Mouse (Mus musculus) neural tube, embryonic 12.5 days (tissue): ENCODE data around the gene Dmap1. TPM values are rescaled to one million over a fixed set of nuclear protein-coding genes. Genes with fewer than 3 reads are reported as not detected.

ENCODE experiments used
- ATAC-seq: fragments of 200-750 bp; cut with Nextera tagmentation; 2 replicates; pipeline ENCODE4 v1.8.0; 2017; ENCODE audit warnings: low read depth, mild to moderate bottlenecking, moderate TSS enrichment, moderate library complexity; ENCODE audit not compliant: low FRiP score
- H3K27ac ChIP-seq: fragments of 300-500 bp; sonication (generic); 2 replicates; pipeline ENCODE4 v1.5.1; 2016
- H3K27me3 ChIP-seq: fragments of 300-500 bp; sonication (generic); replicated peaks from 2 replicates; pipeline ENCODE4 v1.6.1; 2016; ENCODE audit warnings: mild to moderate bottlenecking
- H3K36me3 ChIP-seq: fragments of 300-500 bp; sonication (generic); 2 replicates; pipeline ENCODE4 v1.6.1; 2016; ENCODE audit warnings: mild to moderate bottlenecking
- H3K4me1 ChIP-seq: fragments of 300-500 bp; sonication (generic); 2 replicates; pipeline ENCODE4 v1.6.1; 2016
- H3K4me2 ChIP-seq: fragments of 300-500 bp; sonication (generic); replicated peaks from 2 replicates; pipeline ENCODE4 v1.6.1; 2016; ENCODE audit warnings: mild to moderate bottlenecking
- H3K4me3 ChIP-seq: fragments of 300-500 bp; sonication (generic); 2 replicates; pipeline ENCODE4 v1.5.1; 2016
- H3K9ac ChIP-seq: fragments of 300-500 bp; sonication (generic); 2 replicates; pipeline ENCODE4 v1.6.1; 2016; ENCODE audit warnings: mild to moderate bottlenecking
- H3K9me3 ChIP-seq: fragments of 300-500 bp; sonication (generic); 2 replicates; pipeline ENCODE4 v1.6.1; 2016; ENCODE audit warnings: mild to moderate bottlenecking
- WGBS: fragments of 180-500 bp; shearing (Covaris S2); methylation state at CpG from one replicate; pipeline ENCODE4 v1.1.7; 2016; 5-methylcytosine and 5-hydroxymethylcytosine counted together
- polyA plus RNA-seq: library from polyadenylated mRNA; unstranded; fragments of >200 nt; fragmentation: Nextera tagmentation; extraction: Ambion mirVana; gene quantifications from 2 replicates; pipeline ENCODE4 v1.2.1, GENCODE M21; 2016

Gene Dmap1
- polyA plus RNA-seq: 66.3 and 77.5 TPM in 2 replicates

GRCm38 (mm10) chr4:117681931-117682461 is at the start of gene Dmap1:
Gene Dmap1 (minus strand): TSS chr4:117682273.
- H3K9ac ChIP-seq: peak within 1 kb of the TSS; percentile 74
- ATAC-seq: peak; percentile 81
- no peaks in the 10 kb centered on the region for H3K27me3 ChIP-seq
- H3K4me2 ChIP-seq: peak within 1 kb of the TSS; percentile 95
- H3K4me1 ChIP-seq: peaks cover 12% of the 10 kb centered on the region
- H3K27ac ChIP-seq: no peak within 1 kb of the TSS
- 1% methylated on average over 33 of the region's 33 CpGs for WGBS
- no peaks in the 10 kb centered on the region for H3K9me3 ChIP-seq
- H3K4me3 ChIP-seq: peak within 1 kb of the TSS; percentile 84
- peaks cover 28% of the 10 kb centered on the region for H3K36me3 ChIP-seq

GRCm38 (mm10) chr4:117724112-117724511 is 42.0 kb upstream of the Dmap1 start, which contains the start of gene Gm12845:
Gene Gm12845 (plus strand): TSS chr4:117724412.
- H3K4me1 ChIP-seq: no peaks in the 10 kb centered on the region
- 85% methylated on average over 1 of the region's 1 CpGs for WGBS
- no peaks in the 10 kb centered on the region for H3K27me3 ChIP-seq
- no peak within 1 kb of the TSS for H3K27ac ChIP-seq
- no peak within 1 kb of the TSS for H3K4me3 ChIP-seq
- no peaks in the 10 kb centered on the region for H3K9me3 ChIP-seq
- no peak for ATAC-seq
- H3K9ac ChIP-seq: no peak within 1 kb of the TSS
- H3K36me3 ChIP-seq: no peaks in the 10 kb centered on the region
- H3K4me2 ChIP-seq: no peak within 1 kb of the TSS

- H3K4me1 ChIP-seq: no peaks in the 10 kb centered on the region
- H3K9me3 ChIP-seq: no peaks in the 10 kb centered on the region
- WGBS: 85% methylated on average over 6 of the region's 6 CpGs
- no peak overlapping the region for H3K4me2 ChIP-seq
- no peak overlapping the region for H3K9ac ChIP-seq
- no peak overlapping the region for H3K4me3 ChIP-seq
- H3K27me3 ChIP-seq: no peaks in the 10 kb centered on the region
- H3K27ac ChIP-seq: no peak overlapping the region
- ATAC-seq: no peak
- no peaks in the 10 kb centered on the region for H3K36me3 ChIP-seq
Measured at GRCm38 (mm10) chr4:117713303-117714098, 31.4 kb upstream of the Dmap1 start.

- H3K9ac ChIP-seq: no peak overlapping the region
- 86% methylated on average over 3 of the region's 3 CpGs for WGBS
- no peak overlapping the region for H3K27ac ChIP-seq
- no peak overlapping the region for H3K4me3 ChIP-seq
- no peaks in the 10 kb centered on the region for H3K36me3 ChIP-seq
- no peak for ATAC-seq
- H3K4me1 ChIP-seq: no peaks in the 10 kb centered on the region
- no peak overlapping the region for H3K4me2 ChIP-seq
- no peaks in the 10 kb centered on the region for H3K9me3 ChIP-seq
- H3K27me3 ChIP-seq: no peaks in the 10 kb centered on the region
Measured at GRCm38 (mm10) chr4:117712314-117712713, 30.2 kb upstream of the Dmap1 start.

- Histone ChIP-seq H3K4me3 (no peak overlapping the region), H3K9ac (no peak overlapping the region), H3K4me2 (no peak overlapping the region), H3K4me1 (no peaks in the 10 kb centered on the region), H3K27me3 (no peaks in the 10 kb centered on the region), H3K27ac (no peak overlapping the region), H3K36me3 (no peaks in the 10 kb centered on the region), H3K9me3 (no peaks in the 10 kb centered on the region)
- WGBS: 85% methylated on average over 3 of the region's 3 CpGs
- ATAC-seq: no peak
Measured at GRCm38 (mm10) chr4:117708780-117709550, 26.9 kb upstream of the Dmap1 start.

GRCm38 (mm10) chr4:117705361-117705760 is 23.3 kb upstream of the Dmap1 start:
- Histone ChIP-seq H3K9me3 (no peaks in the 10 kb centered on the region), H3K36me3 (no peaks in the 10 kb centered on the region), H3K4me3 (no peak overlapping the region), H3K4me2 (no peak overlapping the region), H3K4me1 (no peaks in the 10 kb centered on the region), H3K9ac (no peak overlapping the region), H3K27ac (no peak overlapping the region), H3K27me3 (no peaks in the 10 kb centered on the region)
- ATAC-seq: no peak
- WGBS: 8% methylated on average over 7 of the region's 7 CpGs

GRCm38 (mm10) chr4:117686354-117686753 is 4.3 kb upstream of the Dmap1 start:
- Histone ChIP-seq H3K27ac (no peak overlapping the region), H3K9ac (no peak overlapping the region), H3K4me2 (no peak overlapping the region), H3K36me3 (no peaks in the 10 kb centered on the region), H3K27me3 (no peaks in the 10 kb centered on the region), H3K9me3 (no peaks in the 10 kb centered on the region), H3K4me1 (peaks cover 4% of the 10 kb centered on the region), H3K4me3 (no peak overlapping the region)
- ATAC-seq: no peak
- 87% methylated on average over 4 of the region's 4 CpGs for WGBS

GRCm38 (mm10) chr4:117683048-117683768 is 1.1 kb upstream of the Dmap1 start:
- WGBS: 81% methylated on average over 6 of the region's 6 CpGs
- Histone ChIP-seq H3K36me3 (peaks cover 23% of the 10 kb centered on the region), H3K27ac (no peak overlapping the region), H3K4me1 (peaks cover 12% of the 10 kb centered on the region), H3K4me2 (peak overlapping the region; percentile 95; the same call in 1 of the 2 replicates), H3K9ac (no peak overlapping the region), H3K4me3 (no peak overlapping the region), H3K27me3 (no peaks in the 10 kb centered on the region), H3K9me3 (no peaks in the 10 kb centered on the region)
- ATAC-seq: no peak

- ATAC-seq: peak; percentile 19; the same call in 1 of the 2 replicates
- Histone ChIP-seq H3K27ac (no peak overlapping the region), H3K36me3 (peaks cover 24% of the 10 kb centered on the region), H3K27me3 (no peaks in the 10 kb centered on the region), H3K4me2 (peak overlapping the region; percentile 95), H3K9me3 (no peaks in the 10 kb centered on the region), H3K4me3 (peak overlapping the region; percentile 84), H3K9ac (no peak overlapping the region), H3K4me1 (peaks cover 12% of the 10 kb centered on the region)
Measured at GRCm38 (mm10) chr4:117682463-117682862, 390 bp upstream of the Dmap1 start.

GRCm38 (mm10) chr4:117680963-117681362 is 1.1 kb downstream of the Dmap1 start:
- peak overlapping the region; percentile 95 for H3K4me2 ChIP-seq

GRCm38 (mm10) chr4:117676903-117677302 is 5.2 kb downstream of the Dmap1 start:
- Histone ChIP-seq H3K36me3 (peaks cover 68% of the 10 kb centered on the region), H3K4me2 (no peak overlapping the region), H3K9ac (no peak overlapping the region), H3K4me1 (peaks cover 14% of the 10 kb centered on the region), H3K4me3 (no peak overlapping the region), H3K9me3 (no peaks in the 10 kb centered on the region), H3K27ac (no peak overlapping the region), H3K27me3 (no peaks in the 10 kb centered on the region)
- WGBS: 15% methylated on average over 3 of the region's 3 CpGs
- ATAC-seq: 0 out of 2 replicates have a peak, but pooled peaks have one; percentile 12

More at GRCm38 (mm10) chr4:117680963-117681362, 1.1 kb downstream of the Dmap1 start:
- Histone ChIP-seq H3K27me3 (no peaks in the 10 kb centered on the region), H3K36me3 (peaks cover 35% of the 10 kb centered on the region), H3K9ac (peak overlapping the region; percentile 74; the same call in 1 of the 2 replicates), H3K4me3 (no peak overlapping the region; the same call in 1 of the 2 replicates), H3K9me3 (no peaks in the 10 kb centered on the region), H3K27ac (no peak overlapping the region), H3K4me1 (peaks cover 12% of the 10 kb centered on the region)
- ATAC-seq: no peak
- 83% methylated on average over 6 of the region's 6 CpGs for WGBS
